Mouse (Mus musculus) spleen, postnatal 10 days (tissue): ENCODE measurements around the gene P2rx7.
A peak's percentile ranks its signal among the peaks of the same experiment; 100 is the strongest.
"Not testable (repeated sequence)": the region's sequence is repeated elsewhere in the genome, so short reads cannot be mapped to it uniquely, and the experiment has no call there.

Source experiments
- DNase-seq, 2 experiments: peaks; one replicate each; pipeline ENCODE4 v3.0.0; 2021 to 2022; ENCODE audit warnings: low spot score in 2 of 2

Gene P2rx7

GRCm38 (mm10) chr5:122646050-122646449 is 2.3 kb downstream of the P2rx7 start:
- DNase-seq: no peak

- no peak for DNase-seq
Measured at GRCm38 (mm10) chr5:122647256-122647924, 3.7 kb downstream of the P2rx7 start.

GRCm38 (mm10) chr5:122647952-122648374 is 4.3 kb downstream of the P2rx7 start:
- DNase-seq: not testable (repeated sequence)

- no peak for DNase-seq
Measured at GRCm38 (mm10) chr5:122649264-122649663, 5.6 kb downstream of the P2rx7 start.

GRCm38 (mm10) chr5:122650100-122650499 is 6.4 kb downstream of the P2rx7 start:
- no peak for DNase-seq

GRCm38 (mm10) chr5:122652506-122652905 is 8.8 kb downstream of the P2rx7 start:
- peak in 1 of 2 experiments; percentile 41 for DNase-seq

- DNase-seq: no peak
Measured at GRCm38 (mm10) chr5:122653112-122653445, 9.4 kb downstream of the P2rx7 start.

- no peak for DNase-seq
Measured at GRCm38 (mm10) chr5:122653446-122654267, 9.9 kb downstream of the P2rx7 start.

GRCm38 (mm10) chr5:122654268-122654573 is 10.5 kb downstream of the P2rx7 start:
- no peak for DNase-seq

GRCm38 (mm10) chr5:122656808-122657207 is 13.1 kb downstream of the P2rx7 start:
- DNase-seq: no peak

GRCm38 (mm10) chr5:122662501-122662900 is 18.8 kb downstream of the P2rx7 start:
- no peak for DNase-seq

- no peak for DNase-seq
Measured at GRCm38 (mm10) chr5:122665036-122665435, 21.3 kb downstream of the P2rx7 start.

- DNase-seq: no peak
Measured at GRCm38 (mm10) chr5:122668981-122669897, 25.5 kb downstream of the P2rx7 start.

- peak in 1 of 2 experiments; percentile 36 for DNase-seq
Measured at GRCm38 (mm10) chr5:122671641-122672040, 27.9 kb downstream of the P2rx7 start.

GRCm38 (mm10) chr5:122672298-122672697 is 28.6 kb downstream of the P2rx7 start:
- no peak for DNase-seq

- DNase-seq: no peak
Measured at GRCm38 (mm10) chr5:122676002-122676401, 32.3 kb downstream of the P2rx7 start.

- DNase-seq: no peak
Measured at GRCm38 (mm10) chr5:122677983-122678382, 34.3 kb downstream of the P2rx7 start.

- DNase-seq: no peak
Measured at GRCm38 (mm10) chr5:122679881-122680280, 36.2 kb downstream of the P2rx7 start.

- DNase-seq: no peak
Measured at GRCm38 (mm10) chr5:122681276-122681675, 37.6 kb downstream of the P2rx7 start.

- DNase-seq: peak in 1 of 2 experiments; percentile 46
Measured at GRCm38 (mm10) chr5:122683926-122684325, 40.2 kb downstream of the P2rx7 start.

GRCm38 (mm10) chr5:122687391-122687790 is 43.7 kb downstream of the P2rx7 start:
- no peak for DNase-seq

GRCm38 (mm10) chr5:122689153-122689552 is 45.4 kb downstream of the P2rx7 start:
- DNase-seq: no peak
